Mouse (Mus musculus) urinary bladder, postnatal 36 days (tissue): ENCODE data around the gene Ttc1.

Experiments
- DNase-seq, 2 experiments: peaks; one replicate each; pipeline ENCODE4 v3.0.0; 2022; ENCODE audit warnings: low spot score in 2 of 2, mixed read lengths in 1 of 2

Gene Ttc1

DNA sequence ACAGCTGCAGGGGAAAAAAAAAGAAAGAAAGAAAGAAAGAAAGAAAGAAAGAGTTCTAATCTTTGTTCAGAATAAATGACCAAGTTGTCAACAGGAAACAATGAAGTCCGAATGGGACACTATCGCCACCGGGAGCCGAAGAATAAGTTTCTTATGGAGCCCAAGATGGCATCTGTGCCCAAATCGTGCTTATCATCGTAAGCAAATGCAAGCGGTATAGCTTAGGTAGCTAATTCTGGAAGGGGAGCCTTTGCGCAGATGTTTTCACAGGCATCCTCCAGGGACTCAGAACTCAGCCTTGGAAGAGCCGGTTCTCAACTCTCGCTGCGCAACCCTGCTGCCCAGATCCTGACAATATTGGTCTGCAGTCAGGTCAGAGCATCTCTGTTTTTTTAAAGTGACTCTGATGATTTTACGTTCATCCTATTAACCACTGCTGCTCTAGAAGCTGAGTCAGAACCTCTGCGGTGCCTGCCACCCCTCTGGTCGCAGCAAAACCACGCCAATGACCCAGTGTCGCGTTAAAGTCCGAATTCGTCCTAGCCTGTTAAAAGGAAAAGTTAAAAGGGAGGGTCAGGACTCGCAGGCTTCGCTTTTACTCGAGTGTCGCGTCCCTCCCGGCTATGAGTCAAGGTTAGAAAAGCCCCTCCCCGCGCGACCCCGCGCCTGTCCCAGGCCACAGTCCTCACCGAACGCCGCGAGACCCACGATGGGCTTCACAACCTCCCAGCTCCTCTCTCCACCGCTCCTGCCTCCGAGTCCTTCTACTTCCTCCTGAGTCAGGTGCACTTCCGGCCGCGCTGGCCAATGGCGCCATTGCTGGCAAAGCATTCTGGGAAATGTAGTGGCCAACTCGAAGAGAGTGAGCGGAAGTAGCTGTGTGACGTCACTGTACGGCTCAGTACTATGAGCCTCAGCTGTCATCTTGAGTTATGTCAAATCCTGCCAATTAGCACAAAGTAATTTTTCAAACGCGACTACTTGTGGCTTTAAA, at the start of gene Ttc1:
Gene Ttc1 (minus strand): TSS at position 776 of the 994 bp plus-strand sequence.
- DNase-seq, result peak; percentile 95 to 97

- no peak for DNase-seq
Observed at GRCm38 (mm10) chr11:43795992-43796391, 48.2 kb upstream of the Ttc1 start.

GRCm38 (mm10) chr11:43790446-43790845, 42.6 kb upstream of the Ttc1 start:
- peak in 1 of 2 experiments; percentile 1 for DNase-seq

DNA sequence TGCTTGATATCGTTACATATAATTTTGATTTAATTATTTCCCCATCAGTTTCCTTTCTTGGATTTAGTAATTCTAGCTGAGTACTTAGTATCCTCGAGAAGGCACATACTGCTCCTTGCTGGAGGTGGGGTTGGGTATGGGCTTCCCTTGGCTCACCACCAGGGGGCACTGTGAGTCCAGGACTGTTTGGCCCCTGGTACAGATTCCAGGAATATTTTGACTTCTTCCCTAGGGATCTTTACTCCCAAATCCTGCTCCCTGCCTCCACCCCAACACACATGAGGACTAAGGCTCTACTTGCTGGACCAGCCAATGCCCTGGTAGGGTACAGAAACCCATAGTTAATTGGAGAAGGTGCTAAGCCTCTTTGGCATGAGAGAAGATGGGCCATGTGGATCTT, 36.0 kb upstream of the Ttc1 start:
- peak; percentile 38 to 77 for DNase-seq

- no peak for DNase-seq
Observed at GRCm38 (mm10) chr11:43783106-43783505, 35.3 kb upstream of the Ttc1 start.

DNA sequence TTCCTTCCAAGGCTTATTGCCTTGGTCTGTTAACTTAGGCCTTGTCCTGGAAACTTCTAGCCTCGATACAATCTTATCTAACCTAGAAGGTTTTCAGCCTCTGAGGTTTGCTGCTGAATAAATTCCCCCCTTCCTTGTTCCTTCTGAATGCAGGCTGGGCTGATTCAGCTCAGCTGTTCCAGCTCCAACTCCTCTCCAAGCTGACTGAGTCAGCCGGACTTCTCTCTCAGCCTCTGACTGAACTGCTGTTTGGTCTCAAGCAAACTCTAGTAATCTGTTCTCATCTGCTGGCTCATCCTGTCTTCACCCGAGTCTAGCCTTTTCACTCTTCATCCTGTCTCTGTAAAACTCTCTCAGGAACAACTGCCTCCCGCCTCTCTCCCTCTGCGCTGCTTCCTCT, 31.7 kb upstream of the Ttc1 start:
- no peak for DNase-seq

- no peak for DNase-seq
Observed at GRCm38 (mm10) chr11:43776324-43776694, 28.5 kb upstream of the Ttc1 start.

DNA sequence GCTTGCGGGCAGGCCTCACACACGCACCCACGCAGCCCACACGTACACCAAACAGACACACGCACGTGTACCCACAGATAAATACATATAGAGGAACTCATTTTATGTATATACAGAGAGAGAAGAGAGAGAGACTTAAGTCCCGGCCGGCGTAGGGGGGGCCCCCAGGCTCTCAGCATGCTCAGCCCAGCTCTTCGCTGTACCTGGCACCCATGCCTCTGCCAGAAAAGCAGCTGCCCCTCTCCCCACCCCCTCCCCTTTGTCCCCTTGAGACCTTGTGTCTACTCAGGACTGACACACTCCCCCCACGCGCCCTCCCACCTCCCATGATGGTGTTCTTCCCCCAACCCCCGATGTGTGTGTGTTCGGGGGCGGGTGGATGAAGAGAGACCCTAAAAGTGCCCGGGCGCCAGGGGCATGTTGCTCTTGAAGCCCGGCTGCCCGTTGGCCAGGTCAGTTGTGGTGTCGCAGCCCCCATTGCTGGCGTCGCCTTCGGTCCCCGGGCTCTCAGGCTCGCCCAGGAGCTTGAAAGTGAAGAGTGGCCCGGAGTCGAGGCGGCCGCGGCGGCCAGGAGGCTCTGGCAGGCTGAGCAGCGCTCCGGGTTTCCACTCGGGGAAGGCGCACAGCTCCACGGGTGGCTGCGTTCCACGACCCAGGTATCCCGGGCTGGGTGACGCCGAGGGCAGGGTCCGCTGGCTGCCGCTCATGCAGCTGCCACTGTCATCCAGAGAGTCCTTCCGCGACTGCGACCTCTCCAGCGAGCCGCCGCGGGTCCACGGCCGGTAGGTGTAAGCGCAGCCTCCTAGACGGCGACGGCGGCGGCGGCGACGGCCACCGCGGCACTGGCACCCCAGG, 27.9 kb upstream of the Ttc1 start:
- no peak for DNase-seq

DNA sequence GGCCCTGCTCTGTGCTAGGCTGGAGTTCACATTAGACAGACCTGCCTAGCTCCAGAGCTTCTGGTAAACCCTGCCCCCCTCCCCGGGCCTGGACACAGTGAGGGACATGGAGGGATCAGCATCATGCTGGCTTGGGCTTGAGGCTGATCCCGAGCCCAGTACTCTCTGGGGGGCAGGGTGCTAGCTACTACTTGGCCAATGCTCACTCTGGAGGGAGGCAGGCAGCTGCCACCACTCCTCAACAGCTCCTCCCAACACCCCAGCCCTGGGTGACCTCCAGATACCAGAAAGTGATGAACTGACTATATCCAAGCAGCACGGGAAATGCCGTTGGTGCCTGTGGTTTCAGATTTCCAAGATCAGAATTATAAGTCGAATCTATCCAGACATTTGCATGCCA, 25.9 kb upstream of the Ttc1 start:
- DNase-seq, result no peak

DNA sequence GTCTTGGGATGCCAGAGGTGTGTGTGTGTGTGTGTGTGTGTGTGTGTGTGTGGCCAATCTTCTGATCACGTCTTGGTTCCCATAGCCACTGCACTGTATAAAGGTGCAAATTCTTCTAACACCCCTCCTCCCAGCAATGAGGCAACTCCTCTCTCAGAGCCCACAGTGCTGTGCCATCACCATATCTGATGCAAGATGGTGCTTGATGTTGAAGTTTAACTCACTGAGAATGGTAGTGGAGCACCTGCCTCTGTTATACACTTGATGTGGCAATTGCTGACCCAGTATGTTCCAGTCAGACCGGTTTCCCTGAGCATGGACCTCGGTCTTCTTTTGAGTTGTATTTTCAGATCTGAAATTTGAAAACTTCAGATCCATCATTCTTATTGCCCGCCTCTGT, 22.3 kb upstream of the Ttc1 start:
- no peak for DNase-seq

DNA sequence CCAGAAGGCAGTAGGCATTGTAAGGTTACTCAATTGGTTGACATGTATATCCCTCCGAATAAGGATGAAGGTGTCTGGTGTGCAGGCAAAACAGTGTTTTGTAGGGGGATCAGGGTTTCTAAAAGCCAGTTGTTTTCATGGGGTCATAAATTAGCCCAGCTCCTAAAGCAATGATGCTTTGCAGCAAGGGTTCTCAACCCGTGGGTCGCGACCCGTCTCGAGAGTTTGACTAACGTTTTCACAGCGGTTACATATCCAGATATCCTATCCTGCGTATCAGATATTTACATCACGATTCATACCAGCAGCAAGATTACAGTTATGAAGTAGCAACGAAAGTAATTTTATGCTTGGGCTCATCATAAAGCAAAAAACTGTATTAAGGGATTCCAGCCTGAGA, 19.9 kb upstream of the Ttc1 start:
- DNase-seq, result no peak

DNA sequence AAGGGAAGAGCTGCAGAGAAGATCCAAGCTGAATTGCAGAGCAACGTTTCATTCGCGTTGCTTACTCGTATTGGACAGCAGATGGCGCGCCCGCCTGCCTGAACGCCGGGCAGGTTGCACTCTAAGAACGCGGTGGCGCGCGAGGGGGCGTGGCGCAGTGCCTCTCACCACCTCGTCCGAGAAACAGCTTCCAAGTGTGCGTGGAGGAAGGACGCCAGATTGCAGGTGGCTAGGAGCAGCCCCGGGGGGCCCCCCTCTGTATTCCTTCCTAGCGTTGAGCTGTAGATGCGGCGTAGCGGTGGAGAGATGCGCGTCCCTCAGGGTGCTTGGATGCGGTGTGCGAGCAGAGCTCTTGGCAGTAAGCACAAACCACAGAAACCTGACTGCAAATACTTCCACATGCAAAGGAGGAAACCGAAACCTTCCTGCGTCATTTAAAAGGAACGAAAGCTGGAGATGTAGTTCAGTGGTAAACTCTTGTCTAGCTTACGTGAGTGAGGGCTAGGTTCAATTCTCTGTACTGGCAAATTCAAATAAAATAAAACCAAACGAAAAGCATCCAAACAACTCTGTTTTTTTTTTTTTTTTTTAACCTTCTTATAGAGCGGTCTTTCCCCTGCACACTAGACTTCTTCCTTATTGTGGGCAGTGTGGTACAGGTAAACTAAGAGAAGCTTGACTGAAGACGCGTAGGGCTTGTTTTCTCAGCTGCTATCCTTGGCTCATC, 19.3 kb upstream of the Ttc1 start:
- DNase-seq, result peak; percentile 69 to 74

- DNase-seq, result no peak
Observed at GRCm38 (mm10) chr11:43758436-43758835, 10.6 kb upstream of the Ttc1 start.

GRCm38 (mm10) chr11:43755411-43755810, 7.6 kb upstream of the Ttc1 start:
- no peak for DNase-seq

GRCm38 (mm10) chr11:43754568-43754967, 6.8 kb upstream of the Ttc1 start:
- no peak for DNase-seq

GRCm38 (mm10) chr11:43751542-43751941, 3.7 kb upstream of the Ttc1 start:
- no peak for DNase-seq

DNA sequence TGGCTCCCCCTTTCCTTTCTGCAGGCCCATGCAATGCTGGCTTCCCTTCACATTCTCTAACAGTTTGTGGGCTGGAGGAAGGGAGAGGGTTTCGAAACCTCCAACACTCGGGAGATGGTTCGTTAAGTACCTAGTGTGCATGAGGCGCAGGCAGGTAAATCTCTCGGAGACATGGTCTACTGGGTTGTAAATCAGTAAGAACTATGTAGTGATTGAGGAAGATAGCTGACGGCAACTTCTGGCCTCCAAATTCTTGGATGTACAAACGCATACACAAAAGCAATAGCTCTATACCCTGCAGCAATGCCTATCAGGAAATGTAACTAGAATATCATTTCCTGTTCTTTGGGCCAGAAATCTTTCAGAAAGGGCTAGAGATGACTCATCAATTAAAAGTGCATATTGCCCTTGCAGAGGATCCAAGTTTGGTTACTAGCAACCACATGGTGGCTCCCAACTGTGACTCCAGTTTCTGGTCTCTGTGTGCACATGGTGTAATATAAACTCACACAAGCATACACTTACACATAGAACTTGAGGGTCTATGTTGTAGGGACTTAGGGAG, 19.0 kb downstream of the Ttc1 start:
- no peak for DNase-seq

GRCm38 (mm10) chr11:43727796-43728195, 20.0 kb downstream of the Ttc1 start:
- no peak for DNase-seq

DNA sequence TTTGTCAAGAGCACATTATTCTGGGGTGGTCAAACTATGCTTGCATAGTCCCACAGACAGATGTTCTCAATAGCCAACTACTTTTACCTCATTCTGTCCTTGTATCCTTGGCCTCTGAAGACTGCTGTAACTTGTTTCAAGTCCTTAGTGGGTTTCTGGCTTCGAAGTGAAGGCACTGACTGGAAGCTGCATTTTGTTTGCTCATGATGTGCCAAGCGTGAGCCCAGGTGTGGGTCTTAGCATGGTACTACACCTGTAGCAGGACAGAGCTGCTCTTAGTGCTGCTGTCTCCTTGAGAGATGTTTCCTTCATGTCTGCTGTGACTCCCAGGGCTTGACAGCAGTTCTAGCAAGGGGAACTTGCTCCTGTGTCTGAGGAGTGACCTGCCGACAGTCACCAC, 24.4 kb downstream of the Ttc1 start:
- DNase-seq, result no peak

- no peak for DNase-seq
Observed at GRCm38 (mm10) chr11:43712178-43712577, 35.6 kb downstream of the Ttc1 start.

DNA sequence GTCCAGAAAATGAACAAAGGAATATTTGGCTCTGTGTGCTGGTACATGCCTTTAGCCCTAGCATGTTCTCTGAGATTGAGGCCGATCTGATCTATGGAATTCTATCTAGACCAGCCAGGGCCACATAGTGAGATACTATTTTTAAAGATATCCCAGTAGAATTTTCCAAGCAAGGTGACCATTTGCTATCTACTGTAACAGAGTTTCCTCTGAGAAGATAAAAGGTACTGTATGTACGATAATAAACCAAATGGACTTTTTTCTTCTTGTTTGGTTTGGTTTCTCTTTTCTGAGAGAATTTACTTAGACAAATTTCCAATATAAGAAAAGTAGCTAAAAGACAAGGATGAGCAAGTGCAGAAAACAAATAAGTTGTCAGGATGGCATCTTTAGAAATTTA, 39.4 kb downstream of the Ttc1 start:
- DNase-seq, result no peak

DNA sequence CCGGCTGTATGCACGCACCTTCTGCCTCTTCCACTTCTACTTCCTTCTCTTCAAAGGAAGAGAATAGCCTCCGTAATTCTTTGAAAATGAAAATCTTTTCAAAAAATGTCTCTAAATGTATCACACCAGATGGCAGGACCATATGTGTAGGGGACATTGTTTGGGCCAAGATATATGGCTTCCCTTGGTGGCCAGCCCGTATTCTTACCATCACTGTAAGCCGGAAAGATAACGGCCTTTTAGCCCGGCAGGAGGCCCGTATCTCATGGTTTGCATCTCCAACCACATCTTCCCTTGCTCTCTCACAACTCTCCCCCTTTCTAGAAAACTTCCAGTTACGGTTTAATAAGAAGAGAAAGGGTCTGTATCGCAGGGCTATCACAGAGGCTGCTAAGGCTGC, 42.1 kb downstream of the Ttc1 start:
- DNase-seq, result no peak
